Mouse (Mus musculus) CH12.LX (cell line): ENCODE measurements around the gene Rtel1.

Experiments
- BHLHE40 ChIP-seq: IDR thresholded peaks from 2 replicates; pipeline ENCODE4 v1.6.1; 2011; ENCODE audit warnings: mild to moderate bottlenecking, low read depth, low read length, improper control_type of control experiment
- CTCF ChIP-seq, 2 experiments: IDR thresholded peaks in 1 of 2; conservative IDR thresholded peaks in 1 of 2; 2 replicates each; pipeline ENCODE4 v1.5.1; 2011 to 2012; ENCODE audit warnings: low read depth in 2 of 2, low read length in 2 of 2, improper control_type of control experiment in 1 of 2, inconsistent platforms in 1 of 2, mild to moderate bottlenecking in 1 of 2, moderate library complexity in 1 of 2
- EP300 ChIP-seq: IDR thresholded peaks from 2 replicates; pipeline ENCODE4 v1.6.1; 2011; ENCODE audit warnings: low read length, improper control_type of control experiment
- MAX ChIP-seq: IDR thresholded peaks from 2 replicates; pipeline ENCODE4 v1.6.1; 2011; ENCODE audit warnings: low read length, improper control_type of control experiment
- NELFE ChIP-seq: IDR thresholded peaks from 2 replicates; pipeline ENCODE4 v1.6.1; 2011; ENCODE audit warnings: low read depth, low read length, improper control_type of control experiment
- POLR2A ChIP-seq: IDR thresholded peaks from 2 replicates; pipeline ENCODE4 v1.6.1; 2011; ENCODE audit warnings: low read depth, mild to moderate bottlenecking, improper control_type of control experiment, low read length
- SIN3A ChIP-seq: IDR thresholded peaks from 2 replicates; pipeline ENCODE4 v1.6.1; 2012; ENCODE audit warnings: low read length, improper control_type of control experiment, inconsistent platforms
- TCF12 ChIP-seq: IDR thresholded peaks from 2 replicates; pipeline ENCODE4 v1.6.1; 2014; ENCODE audit warnings: low read depth, mild to moderate bottlenecking, inconsistent platforms, low read length, improper control_type of control experiment
- USF2 ChIP-seq: conservative IDR thresholded peaks from 2 replicates; pipeline ENCODE4 v1.6.1; 2011; ENCODE audit warnings: low read depth, low read length, improper control_type of control experiment

DNA sequence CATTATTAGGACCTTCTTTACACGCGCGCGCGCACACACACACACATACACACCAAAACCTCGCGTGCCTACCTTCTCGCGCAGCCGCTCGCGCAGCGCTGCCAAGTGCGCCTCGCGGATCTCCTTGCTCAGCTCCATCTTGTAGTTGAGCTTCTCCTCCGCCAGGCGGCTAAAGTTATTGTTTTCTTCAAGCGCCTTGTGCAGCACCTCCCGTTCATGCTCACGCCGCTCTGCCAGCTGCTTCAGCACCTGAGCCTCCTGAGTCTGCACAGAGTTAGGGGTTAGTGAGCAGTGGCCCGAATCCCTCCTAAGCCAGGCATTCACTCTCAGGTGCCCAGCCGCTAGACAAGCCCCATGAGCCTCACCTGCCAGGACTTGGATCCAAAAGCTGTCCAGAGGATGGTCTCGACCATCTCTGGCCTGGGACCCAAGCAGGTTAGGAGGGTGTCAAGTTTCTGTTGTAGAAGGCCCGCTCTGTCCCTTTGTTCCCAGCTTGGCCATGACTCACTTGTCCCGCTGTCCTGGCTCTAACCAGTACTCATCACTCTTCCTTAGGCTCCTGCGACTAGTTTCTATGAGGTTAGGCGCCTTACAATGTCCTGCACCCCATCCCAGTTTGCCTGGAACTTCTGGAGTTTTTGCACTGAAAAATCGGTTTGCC, 12.3 kb upstream of the Rtel1 start:
- TF ChIP-seq MAX, result no peak
- TF ChIP-seq EP300, result no peak
- TF ChIP-seq USF2, result no peak
- no peak for TF ChIP-seq CTCF (conservative IDR thresholded peaks at IDR 0.05 in 1 of 2, IDR thresholded peaks at IDR 0.05 in 1 of 2; ENCODE audit: low read depth in 2 of 2, low read length in 2 of 2)
- TF ChIP-seq TCF12, result no peak
- no peak for TF ChIP-seq POLR2A
- no peak for TF ChIP-seq BHLHE40
- TF ChIP-seq NELFE, result no peak
- TF ChIP-seq SIN3A, result no peak
